Mouse (Mus musculus) lung, postnatal 36 days (tissue): Measurements from ENCODE around the gene Cd48.
"Not testable (repeated sequence)": the region's sequence is repeated elsewhere in the genome, so short reads cannot be mapped to it uniquely, and the experiment has no call there.

Experiments used
- DNase-seq: peaks from one replicate; pipeline ENCODE4 v3.0.0; 2022; ENCODE audit warnings: mixed read lengths

The Cd48 gene

GRCm38 (mm10) chr1:171681531-171682299 is at the start of gene Cd48:
Cd48 (plus strand) TSS chr1:171682009.
- DNase-seq = peak; percentile 24

- DNase-seq = no peak
These were observed 46.1 kb upstream of the Cd48 start for GRCm38 (mm10) chr1:171635696-171636095.

- no peak for DNase-seq
These were observed 44.7 kb upstream of the Cd48 start for GRCm38 (mm10) chr1:171637101-171637500.

GRCm38 (mm10) chr1:171638686-171639085 is 43.1 kb upstream of the Cd48 start:
- no peak for DNase-seq

GRCm38 (mm10) chr1:171640796-171641195 is 41.0 kb upstream of the Cd48 start:
- DNase-seq = no peak

- no peak for DNase-seq
These were observed 38.2 kb upstream of the Cd48 start for GRCm38 (mm10) chr1:171643612-171644011.

- no peak for DNase-seq
These were observed 35.3 kb upstream of the Cd48 start for GRCm38 (mm10) chr1:171646429-171646940.

- no peak for DNase-seq
These were observed 34.1 kb upstream of the Cd48 start for GRCm38 (mm10) chr1:171647716-171648115.

GRCm38 (mm10) chr1:171648840-171649239 is 33.0 kb upstream of the Cd48 start:
- no peak for DNase-seq

- no peak for DNase-seq
These were observed 29.1 kb upstream of the Cd48 start, which contains the start of gene Slamf7 for GRCm38 (mm10) chr1:171652734-171653133. Slamf7 (minus strand) TSS chr1:171653035.

GRCm38 (mm10) chr1:171658561-171658991 is 23.2 kb upstream of the Cd48 start:
- no peak for DNase-seq

GRCm38 (mm10) chr1:171660423-171660822 is 21.4 kb upstream of the Cd48 start:
- DNase-seq = no peak

GRCm38 (mm10) chr1:171661482-171661881 is 20.3 kb upstream of the Cd48 start:
- no peak for DNase-seq

GRCm38 (mm10) chr1:171663757-171664156 is 18.1 kb upstream of the Cd48 start:
- no peak for DNase-seq

GRCm38 (mm10) chr1:171666350-171666749 is 15.5 kb upstream of the Cd48 start:
- DNase-seq = no peak

- DNase-seq = no peak
These were observed 14.6 kb upstream of the Cd48 start for GRCm38 (mm10) chr1:171667160-171667559.

- not testable (repeated sequence) for DNase-seq
These were observed 9.4 kb upstream of the Cd48 start for GRCm38 (mm10) chr1:171672451-171672850.

- no peak for DNase-seq
These were observed 8.8 kb upstream of the Cd48 start for GRCm38 (mm10) chr1:171672854-171673475.

GRCm38 (mm10) chr1:171674467-171674866 is 7.3 kb upstream of the Cd48 start:
- no peak for DNase-seq

- DNase-seq = no peak
These were observed 4.1 kb upstream of the Cd48 start for GRCm38 (mm10) chr1:171677721-171678120.

GRCm38 (mm10) chr1:171681009-171681408 is 800 bp upstream of the Cd48 start:
- peak; percentile 52 for DNase-seq

- no peak for DNase-seq
These were observed 3.1 kb downstream of the Cd48 start for GRCm38 (mm10) chr1:171684923-171685322.

GRCm38 (mm10) chr1:171687320-171687719 is 5.5 kb downstream of the Cd48 start:
- no peak for DNase-seq

- DNase-seq = no peak
These were observed 12.1 kb downstream of the Cd48 start for GRCm38 (mm10) chr1:171693918-171694317.
